Mouse (Mus musculus) MEL (cell line): Measurements from ENCODE around the gene Txnrd3. TPM values are rescaled to one million over a fixed set of nuclear protein-coding genes. Genes with fewer than 3 reads are reported as not detected.

Experiments
- DNase-seq: peaks from one replicate; pipeline ENCODE4 v3.0.0; 2011; ENCODE audit warnings: low read depth, low spot score
- H3K27ac ChIP-seq: 2 replicates; pipeline ENCODE4 v1.5.1; 2012; ENCODE audit warnings: low read depth, mild to moderate bottlenecking, control low read depth, low read length, moderate library complexity; ENCODE audit not compliant: control insufficient read depth
- H3K27me3 ChIP-seq, 2 experiments: fragments of 150-350 bp in 1 of 2; sonication (generic) in 1 of 2; 2 replicates each; pipeline ENCODE4 v1.6.1; 2012; ENCODE audit warnings: low read length in 2 of 2, mild to moderate bottlenecking in 2 of 2, improper control_type of control experiment in 1 of 2, moderate library complexity in 1 of 2; ENCODE audit not compliant: insufficient read depth in 2 of 2, control insufficient read depth in 1 of 2
- H3K36me3 ChIP-seq, 2 experiments: 2 replicates each; pipeline ENCODE4 v1.6.1; 2012 to 2014; ENCODE audit warnings: low read length in 2 of 2, improper control_type of control experiment in 1 of 2, inconsistent platforms in 1 of 2, mild to moderate bottlenecking in 1 of 2; ENCODE audit not compliant: insufficient read depth in 2 of 2, control insufficient read depth in 1 of 2
- H3K4me1 ChIP-seq, 2 experiments: fragments of 150-350 bp in 1 of 2; sonication (generic) in 1 of 2; 2 replicates each; pipeline ENCODE4 v1.6.1; 2012; ENCODE audit warnings: low read length in 2 of 2, improper control_type of control experiment in 1 of 2, mild to moderate bottlenecking in 1 of 2; ENCODE audit not compliant: insufficient read depth in 2 of 2, control insufficient read depth in 1 of 2
- H3K4me3 ChIP-seq, 2 experiments: fragments of 150-350 bp in 1 of 2; sonication (generic) in 1 of 2; 2 replicates each; pipeline ENCODE4 v1.5.1; 2012; ENCODE audit warnings: low read depth in 2 of 2, low read length in 2 of 2, mild to moderate bottlenecking in 2 of 2, moderate library complexity in 2 of 2, control low read depth in 1 of 2, improper control_type of control experiment in 1 of 2; ENCODE audit not compliant: control insufficient read depth in 1 of 2, insufficient read depth in 1 of 2
- H3K79me2 ChIP-seq: 2 replicates; pipeline ENCODE4 v1.6.1; 2012; ENCODE audit warnings: mild to moderate bottlenecking, low read length, moderate library complexity; ENCODE audit not compliant: control insufficient read depth, poor library complexity, insufficient read depth
- H3K9ac ChIP-seq: 2 replicates; pipeline ENCODE4 v1.6.1; 2012; ENCODE audit warnings: low read depth, mild to moderate bottlenecking, control low read depth, low read length, moderate library complexity; ENCODE audit not compliant: control insufficient read depth, poor library complexity, severe bottlenecking
- H3K9me3 ChIP-seq: fragments of 150-350 bp; sonication (generic); replicated peaks from 2 replicates; pipeline ENCODE4 v1.6.1; 2012; ENCODE audit warnings: mild to moderate bottlenecking, low read length, improper control_type of control experiment, moderate library complexity; ENCODE audit not compliant: insufficient read depth
- CHD1 ChIP-seq: IDR thresholded peaks from 2 replicates; pipeline ENCODE4 v1.6.1; 2012; ENCODE audit warnings: low read depth, mild to moderate bottlenecking, inconsistent platforms, low read length, improper control_type of control experiment
- CHD2 ChIP-seq: IDR thresholded peaks from 2 replicates; pipeline ENCODE4 v1.6.1; 2011; ENCODE audit warnings: low read length, improper control_type of control experiment
- CTCF ChIP-seq, 3 experiments: IDR thresholded peaks in 2 of 3; conservative IDR thresholded peaks in 1 of 3; 2 replicates each; pipeline ENCODE4 v1.5.1; 2011 to 2012; ENCODE audit warnings: low read length in 3 of 3, low read depth in 2 of 3, mild to moderate bottlenecking in 2 of 3, improper control_type of control experiment in 1 of 3, inconsistent platforms in 1 of 3, mixed read lengths in 1 of 3, moderate library complexity in 1 of 3; ENCODE audit not compliant: control insufficient read depth in 1 of 3, insufficient read depth in 1 of 3, poor library complexity in 1 of 3, severe bottlenecking in 1 of 3
- ELF1 ChIP-seq: IDR thresholded peaks from 2 replicates; pipeline ENCODE4 v1.6.1; 2014; ENCODE audit warnings: low read depth, mild to moderate bottlenecking, inconsistent platforms, low read length, improper control_type of control experiment, moderate library complexity
- EP300 ChIP-seq, 2 experiments: IDR thresholded peaks; 2 replicates each; pipeline ENCODE4 v1.6.1; 2011; ENCODE audit warnings: improper control_type of control experiment in 2 of 2, low read length in 2 of 2, low read depth in 1 of 2, mild to moderate bottlenecking in 1 of 2
- GABPA ChIP-seq: IDR thresholded peaks from 2 replicates; pipeline ENCODE4 v1.6.1; 2012; ENCODE audit warnings: low read depth, mild to moderate bottlenecking, inconsistent platforms, low read length, improper control_type of control experiment, moderate library complexity
- JUND ChIP-seq: IDR thresholded peaks from 2 replicates; pipeline ENCODE4 v1.6.1; 2011; ENCODE audit warnings: low read depth, mild to moderate bottlenecking, improper control_type of control experiment, low read length
- KAT2A ChIP-seq: conservative IDR thresholded peaks from 2 replicates; pipeline ENCODE4 v1.6.1; 2012; ENCODE audit warnings: low read depth, low read length, improper control_type of control experiment, inconsistent platforms
- MAX ChIP-seq: IDR thresholded peaks from 2 replicates; pipeline ENCODE4 v1.6.1; 2011; ENCODE audit warnings: low read length, improper control_type of control experiment
- MYB ChIP-seq: IDR thresholded peaks from 2 replicates; pipeline ENCODE4 v1.6.1; 2011; ENCODE audit warnings: mild to moderate bottlenecking, low read depth, low read length, improper control_type of control experiment
- NELFE ChIP-seq: IDR thresholded peaks from 2 replicates; pipeline ENCODE4 v1.6.1; 2011; ENCODE audit warnings: low read depth, low read length, improper control_type of control experiment
- POLR2AphosphoS2 ChIP-seq: IDR thresholded peaks from 2 replicates; pipeline ENCODE4 v1.6.1; 2011; ENCODE audit warnings: low read length, improper control_type of control experiment
- RCOR1 ChIP-seq: IDR thresholded peaks from 2 replicates; pipeline ENCODE4 v1.6.1; 2012; ENCODE audit warnings: low read depth, mild to moderate bottlenecking, inconsistent platforms, low read length, improper control_type of control experiment
- TAL1 ChIP-seq: IDR thresholded peaks from 2 replicates; pipeline ENCODE4 v1.6.1; 2012; ENCODE audit warnings: mild to moderate bottlenecking, inconsistent platforms, low read length, moderate library complexity, mixed read lengths
- USF2 ChIP-seq, 2 experiments: IDR thresholded peaks; 2 replicates each; pipeline ENCODE4 v1.6.1; 2011 to 2012; ENCODE audit warnings: improper control_type of control experiment in 2 of 2, low read length in 2 of 2, borderline replicate concordance in 1 of 2, inconsistent platforms in 1 of 2, low read depth in 1 of 2, mild to moderate bottlenecking in 1 of 2; ENCODE audit not compliant: insufficient read depth in 1 of 2
- ZMIZ1 ChIP-seq: IDR thresholded peaks from 2 replicates; pipeline ENCODE4 v1.6.1; 2012; ENCODE audit warnings: low read depth, mild to moderate bottlenecking, inconsistent platforms, low read length, improper control_type of control experiment, moderate library complexity
- ZNF384 ChIP-seq: IDR thresholded peaks from 2 replicates; pipeline ENCODE4 v1.6.1; 2012; ENCODE audit warnings: low read depth, mild to moderate bottlenecking, inconsistent platforms, low read length, improper control_type of control experiment
- polyA plus RNA-seq, 2 experiments: library from polyadenylated mRNA; stranded (reverse) in 1 of 2; unstranded in 1 of 2; fragments of >175 nt in 1 of 2; fragments of >200 nt in 1 of 2; gene quantifications; 2 replicates each; pipeline versions ENCODE4 v1.2.1 to v1.2.4; 2012; ENCODE audit warnings: low replicate concordance in 2 of 2, low read depth in 1 of 2; ENCODE audit not compliant: insufficient read length in 2 of 2, insufficient read depth in 1 of 2, missing spikeins in 1 of 2
- total RNA-seq: library from RNA; depleted of rRNA; stranded (reverse); fragments of 300-350 nt; gene quantifications from 2 replicates; pipeline ENCODE4 v1.2.3, GENCODE M21; 2012

Txnrd3 gene
- total and polyA plus RNA-seq, 3 experiments = 8.7 to 15.1 TPM; not detected in 1

DNA sequence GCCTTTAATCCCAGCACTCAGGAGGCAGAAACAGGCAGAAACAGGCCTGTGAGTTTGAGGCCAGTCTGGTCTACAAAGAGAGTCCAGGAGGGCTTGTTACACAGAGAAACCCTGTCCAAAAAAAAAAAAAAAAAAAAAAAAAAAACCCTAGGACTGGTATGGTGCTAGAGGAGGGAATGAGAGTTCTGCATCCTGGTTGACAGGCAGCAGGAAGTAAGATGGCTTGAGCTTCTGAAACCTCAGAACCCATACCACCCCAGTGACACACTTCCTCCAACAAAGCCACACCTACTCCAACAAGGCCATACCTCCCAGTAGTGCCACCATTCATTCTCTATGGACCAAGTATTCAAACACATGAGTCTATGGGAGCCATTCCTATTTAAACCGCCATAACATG, 47.3 kb upstream of the Txnrd3 start:
- no peaks in the 10 kb centered on the region; a peak in 1 of 4 replicates for H3K27me3 ChIP-seq
- no peaks in the 10 kb centered on the region for H3K9me3 ChIP-seq
- no peak overlapping the region for H3K4me3 ChIP-seq
- no peak for TF ChIP-seq CHD2
- no peak for TF ChIP-seq GABPA
- TF ChIP-seq POLR2AphosphoS2 = no peak
- no peak for TF ChIP-seq NELFE
- no peak for TF ChIP-seq MYB
- TF ChIP-seq EP300 (IDR thresholded peaks at IDR 0.05; ENCODE audit: low read depth in 1 of 2, low read length in 2 of 2) = no peak
- TF ChIP-seq ELF1 = no peak
- peak; percentile 65 for TF ChIP-seq ZNF384
- no peak for TF ChIP-seq CHD1
- H3K4me1 ChIP-seq = peaks cover 0 to 7% of the 10 kb centered on the region in 2 experiments; a peak in 2 of 4 replicates
- no peaks in the 10 kb centered on the region for H3K79me2 ChIP-seq
- H3K9ac ChIP-seq = no peak overlapping the region
- peak; percentile 36 for DNase-seq
- H3K27ac ChIP-seq = no peak overlapping the region
- H3K36me3 ChIP-seq = peaks cover 0 to 10% of the 10 kb centered on the region in 2 experiments; a peak in 1 of 4 replicates

DNA sequence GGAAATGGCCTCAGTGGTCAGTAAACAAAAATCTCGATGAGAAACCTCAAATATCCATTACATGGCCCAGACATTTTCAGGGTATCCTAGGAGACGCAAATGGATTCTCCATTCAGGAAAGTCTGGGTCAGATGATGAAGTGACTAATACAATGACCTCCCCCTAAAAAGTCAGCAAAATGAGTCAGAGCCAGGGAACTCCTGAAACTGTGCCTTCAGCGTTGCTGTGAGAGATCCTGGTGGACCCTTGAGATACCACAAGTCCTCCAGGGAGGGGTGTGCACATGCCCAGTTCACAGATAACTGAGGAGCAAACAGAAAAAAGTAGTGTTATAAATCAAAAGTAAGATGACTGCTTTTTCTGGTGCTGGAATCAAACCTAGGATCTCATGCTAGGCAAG, 37.7 kb upstream of the Txnrd3 start:
- H3K36me3 ChIP-seq = no peaks in the 10 kb centered on the region; a peak in 1 of 4 replicates
- H3K27me3 ChIP-seq = peaks cover 2 to 6% of the 10 kb centered on the region in 2 experiments; a peak in 3 of 4 replicates
- H3K4me3 ChIP-seq = no peak overlapping the region
- H3K27ac ChIP-seq = no peak overlapping the region
- DNase-seq = no peak
- no peaks in the 10 kb centered on the region for H3K4me1 ChIP-seq
- no peak for TF ChIP-seq JUND
- no peak for TF ChIP-seq RCOR1
- TF ChIP-seq KAT2A = no peak
- no peak for TF ChIP-seq ELF1
- no peak for TF ChIP-seq EP300 (IDR thresholded peaks at IDR 0.05; ENCODE audit: low read depth in 1 of 2, low read length in 2 of 2)
- TF ChIP-seq MAX = no peak
- TF ChIP-seq USF2 (IDR thresholded peaks at IDR 0.05; ENCODE audit: borderline replicate concordance in 1 of 2, insufficient read depth in 1 of 2, low read depth in 1 of 2, low read length in 2 of 2) = no peak
- TF ChIP-seq ZNF384 = no peak
- no peak for TF ChIP-seq ZMIZ1
- TF ChIP-seq MYB = no peak
- TF ChIP-seq CTCF (IDR thresholded peaks at IDR 0.05 in 2 of 3, conservative IDR thresholded peaks at IDR 0.05 in 1 of 3; ENCODE audit: control insufficient read depth in 1 of 3, insufficient read depth in 1 of 3, low read depth in 2 of 3, low read length in 3 of 3, poor library complexity in 1 of 3, severe bottlenecking in 1 of 3) = no peak
- TF ChIP-seq CHD2 = no peak
- TF ChIP-seq TAL1 = no peak
- H3K9ac ChIP-seq = no peak overlapping the region
- no peaks in the 10 kb centered on the region for H3K79me2 ChIP-seq
- no peaks in the 10 kb centered on the region for H3K9me3 ChIP-seq
